Comparison of ENCODE assay signal across 9 mouse cellular contexts in genomic region chr16:42190114-42191045, GRCm38 (mm10).
DNase-seq lines count a peak whose midpoint lies in the region; ATAC-seq and TF ChIP-seq lines count a peak whose summit lies in the region.
"Had no signal": no experiment of that assay in that cellular context is flagged by ENCODE, and none has a peak within 500 bp of the region (broad histone marks: within the 10 kb centered on the region; RNA-seq: fewer than 3 reads in every experiment).

No protein-coding gene starts in this region.

- peak; percentile 90 for DNase-seq in ES-CJ7 (ENCODE audit: low read depth, low spot score)
- peak; percentile 84 to 88 for DNase-seq in cerebellum, adult 2 months
- peak; percentile 98 for DNase-seq in forebrain, postnatal 0 days
- peak; percentile 96 for DNase-seq in heart, postnatal 4 days
- DNase-seq in layer of hippocampus, adult 8-10 months (ENCODE audit: low spot score in 2 of 2) = peak; percentile 83 to 89
- peak; percentile 96 for DNase-seq in lung, embryonic 14.5 days
- DNase-seq in ovary, adult 18-20 months (ENCODE audit: low spot score) = peak; percentile 83
- DNase-seq in thymus, adult 2 months = peak; percentile 91

- H3K27ac ChIP-seq in cerebellum, adult 2 months (ENCODE audit: insufficient read depth, low read length) = peak overlapping the region; percentile 85
- H3K27ac ChIP-seq in forebrain, postnatal 0 days (ENCODE audit: low read depth, low read length) = peak overlapping the region; percentile 99
- H3K27ac ChIP-seq in lung, embryonic 14.5 days (ENCODE audit: low read depth) = peak overlapping the region; percentile 96
- peak overlapping the region; percentile 25 for H3K27ac ChIP-seq in thymus, adult 2 months (ENCODE audit: control insufficient read depth, insufficient read depth, low read length)
- H3K27ac ChIP-seq: macrophage had no signal

- TF ChIP-seq CTCF in cerebellum, adult 2 months (IDR thresholded peaks at IDR 0.05; ENCODE audit: borderline replicate concordance, insufficient read depth, low read depth, low read length) = peak; percentile 81
- peak; percentile 92 for TF ChIP-seq CTCF in forebrain, postnatal 0 days (IDR thresholded peaks at IDR 0.05; ENCODE audit: low read depth)
- peak; percentile 69 for TF ChIP-seq CTCF in lung, embryonic 14.5 days (IDR thresholded peaks at IDR 0.05; ENCODE audit: low read depth)
- TF ChIP-seq CTCF in thymus, adult 2 months (IDR thresholded peaks at IDR 0.05; ENCODE audit: borderline replicate concordance, control insufficient read depth, extremely low read depth, insufficient read depth, low read length, poor library complexity) = peak; percentile 96

- H3K9ac ChIP-seq in forebrain, postnatal 0 days = peak overlapping the region; percentile 96
- H3K9ac ChIP-seq in lung, embryonic 14.5 days = peak overlapping the region; percentile 79

- whole genome bisulfite sequencing in cerebellum, adult 2 months = under 1% methylated on average over 44 of the region's 44 CpGs
- 1% methylated on average over 44 of the region's 44 CpGs for WGBS in forebrain, postnatal 0 days
- under 1% methylated on average over 44 of the region's 44 CpGs for WGBS in lung, embryonic 14.5 days
- 5% methylated on average over 44 of the region's 44 CpGs for WGBS in thymus, adult 2 months

- no peaks in the 10 kb centered on the region for H3K4me1 ChIP-seq in cerebellum, adult 2 months (ENCODE audit: control insufficient read depth, insufficient read depth, low read length)
- H3K4me1 ChIP-seq in forebrain, postnatal 0 days (ENCODE audit: insufficient read depth) = no peaks in the 10 kb centered on the region
- no peaks in the 10 kb centered on the region for H3K4me1 ChIP-seq in lung, embryonic 14.5 days (ENCODE audit: insufficient read depth)
- peaks cover 7% of the 10 kb centered on the region for H3K4me1 ChIP-seq in thymus, adult 2 months (replicated peaks; ENCODE audit: control insufficient read depth, insufficient read depth, low read length)

- no peaks in the 10 kb centered on the region for H3K36me3 ChIP-seq in forebrain, postnatal 0 days (ENCODE audit: insufficient read depth)
- H3K36me3 ChIP-seq in lung, embryonic 14.5 days (ENCODE audit: insufficient read depth) = no peaks in the 10 kb centered on the region
- H3K36me3 ChIP-seq in thymus, adult 2 months (ENCODE audit: control insufficient read depth, insufficient read depth, low read length) = no peaks in the 10 kb centered on the region

- H3K4me3 ChIP-seq in cerebellum, adult 2 months (replicated peaks; ENCODE audit: insufficient read depth, low read depth, low read length) = peak overlapping the region; percentile 97
- peak overlapping the region; percentile 52 for H3K4me3 ChIP-seq in forebrain, postnatal 0 days (ENCODE audit: low read depth, low read length)
- peak overlapping the region; percentile 53 for H3K4me3 ChIP-seq in lung, embryonic 14.5 days (ENCODE audit: low read depth, low read length)
- H3K4me3 ChIP-seq in thymus, adult 2 months (ENCODE audit: control insufficient read depth, insufficient read depth, low read length) = peak overlapping the region; percentile 53

- peak overlapping the region; percentile 94 for H3K4me2 ChIP-seq in forebrain, postnatal 0 days (ENCODE audit: low read depth)
- peak overlapping the region; percentile 88 for H3K4me2 ChIP-seq in lung, embryonic 14.5 days

- peak; percentile 35; the same call in 1 of the 2 replicates for TF ChIP-seq POLR2A in cerebellum, adult 2 months (IDR thresholded peaks at IDR 0.05; ENCODE audit: borderline replicate concordance, insufficient read depth, low read length)
- no peak for TF ChIP-seq POLR2A in thymus, adult 2 months (IDR thresholded peaks at IDR 0.05; ENCODE audit: control insufficient read depth, extremely low read depth, insufficient read depth, low read length, poor library complexity)

- H3K27me3 ChIP-seq in cerebellum, adult 2 months (ENCODE audit: control insufficient read depth, insufficient read depth, low read length) = no peaks in the 10 kb centered on the region
- H3K27me3 ChIP-seq in forebrain, postnatal 0 days (ENCODE audit: insufficient read depth, low read length) = no peaks in the 10 kb centered on the region
- H3K27me3 ChIP-seq in lung, embryonic 14.5 days (ENCODE audit: insufficient read depth, low read length) = no peaks in the 10 kb centered on the region
- H3K27me3 ChIP-seq in thymus, adult 2 months (ENCODE audit: control insufficient read depth, insufficient read depth, low read length) = no peaks in the 10 kb centered on the region

- ATAC-seq in forebrain, postnatal 0 days = peak; percentile 94
- peak; percentile 98 for ATAC-seq in lung, embryonic 14.5 days (ENCODE audit: insufficient read depth)

- no peaks in the 10 kb centered on the region for H3K9me3 ChIP-seq in forebrain, postnatal 0 days (ENCODE audit: low read length)
- H3K9me3 ChIP-seq in lung, embryonic 14.5 days (ENCODE audit: low read depth, low read length) = no peaks in the 10 kb centered on the region

Comparison
In these comparisons a context has a peak if more than half of its experiments do, and no peak if none do; other contexts are left out.
1. Peak in every context shown above with its lines: DNase-seq, ATAC-seq, H3K4me3 ChIP-seq and H3K27ac ChIP-seq.
2. H3K27ac ChIP-seq: peak in every context shown above with its lines; median percentile 99 in forebrain, postnatal 0 days; 96 in lung, embryonic 14.5 days; 85 in cerebellum, adult 2 months; 25 in thymus, adult 2 months.